Mouse (Mus musculus) kidney, embryonic 14.5 days (tissue): ENCODE measurements around the gene Mup2. TPM values are rescaled to one million over a fixed set of nuclear protein-coding genes. Genes with fewer than 3 reads are reported as not detected.
"Not testable (repeated sequence)": the region's sequence is repeated elsewhere in the genome, so short reads cannot be mapped to it uniquely, and the experiment has no call there.

Source experiments
- ATAC-seq: fragments of 200-750 bp; cut with Nextera tagmentation; 2 replicates; pipeline ENCODE4 v1.8.0; 2017; ENCODE audit warnings: moderate number of reproducible peaks, mild to moderate bottlenecking, moderate TSS enrichment, moderate library complexity; ENCODE audit not compliant: low FRiP score, low TSS enrichment
- H3K27ac ChIP-seq: fragments of 300-500 bp; sonication (generic); 2 replicates; pipeline ENCODE4 v1.5.1; 2014; ENCODE audit warnings: low read depth, mild to moderate bottlenecking, low read length, moderate library complexity, mixed read lengths
- H3K27me3 ChIP-seq: fragments of 300-500 bp; sonication (generic); 2 replicates; pipeline ENCODE4 v1.6.1; 2014; ENCODE audit warnings: mild to moderate bottlenecking, low read length; ENCODE audit not compliant: control insufficient read depth, insufficient read depth
- H3K36me3 ChIP-seq: fragments of 300-500 bp; sonication (generic); 2 replicates; pipeline ENCODE4 v1.6.1; 2014; ENCODE audit warnings: low read length, mixed read lengths; ENCODE audit not compliant: control insufficient read depth, insufficient read depth
- H3K4me1 ChIP-seq: fragments of 300-500 bp; sonication (generic); 2 replicates; pipeline ENCODE4 v1.6.1; 2014; ENCODE audit warnings: low read length, mixed read lengths; ENCODE audit not compliant: control insufficient read depth, insufficient read depth
- H3K4me2 ChIP-seq: fragments of 300-500 bp; sonication (generic); replicated peaks from 2 replicates; pipeline ENCODE4 v1.6.1; 2014; ENCODE audit warnings: low read depth, mild to moderate bottlenecking, low read length
- H3K4me3 ChIP-seq: fragments of 300-500 bp; sonication (generic); 2 replicates; pipeline ENCODE4 v1.5.1; 2014; ENCODE audit warnings: mild to moderate bottlenecking, low read length
- H3K9ac ChIP-seq: fragments of 300-500 bp; sonication (generic); 2 replicates; pipeline ENCODE4 v1.6.1; 2014; ENCODE audit warnings: low read depth, mild to moderate bottlenecking, low read length, moderate library complexity
- H3K9me3 ChIP-seq: fragments of 300-500 bp; sonication (generic); 2 replicates; pipeline ENCODE4 v1.6.1; 2016; ENCODE audit warnings: low read length; ENCODE audit not compliant: control insufficient read depth
- polyA plus RNA-seq: library from polyadenylated mRNA; unstranded; fragments of >200 nt; fragmentation: Nextera tagmentation; extraction: Ambion mirVana; gene quantifications from 2 replicates; pipeline ENCODE4 v1.2.1, GENCODE M21; 2014

Gene Mup2
- not detected in 2 replicates for polyA plus RNA-seq

DNA sequence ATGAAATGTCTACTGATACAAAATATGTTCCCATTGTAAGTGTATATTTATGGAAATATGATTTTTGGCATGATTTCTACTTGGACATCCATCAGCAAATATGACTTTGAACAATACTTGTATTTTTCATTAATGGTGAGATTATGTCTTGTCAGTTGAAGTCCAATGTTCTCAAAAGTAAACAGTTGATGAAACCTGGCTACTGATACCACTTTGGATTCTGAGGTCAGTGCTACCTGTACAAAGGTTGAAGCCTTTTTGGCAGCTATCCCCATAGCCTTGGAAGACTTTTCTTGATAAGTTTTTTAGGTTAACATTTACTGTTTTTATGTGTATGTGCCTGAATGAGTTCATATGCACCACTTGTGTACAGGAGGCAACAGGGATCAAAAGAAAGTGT lies at the start of gene Mup2:
Gene Mup2, minus strand, starts transcription at position 101 of the 400 bp plus-strand sequence.
- not testable (repeated sequence) for H3K4me1 ChIP-seq, H3K27me3 ChIP-seq, H3K4me3 ChIP-seq, H3K27ac ChIP-seq, H3K9me3 ChIP-seq, H3K4me2 ChIP-seq, ATAC-seq, H3K36me3 ChIP-seq, H3K9ac ChIP-seq

Other genes starting within 250 kb of the Mup2 start
- 0.07 TPM in 1 of 2 replicates, not detected in the other for gene Slc46a2, start 239.2 kb downstream of the Mup2 start, polyA plus RNA-seq
- gene Mup4, start 193.6 kb downstream of the Mup2 start, polyA plus RNA-seq: not detected in 2 replicates
- not detected in 2 replicates for gene Mup6, start 190.0 kb downstream of the Mup2 start, polyA plus RNA-seq
- not detected in 2 replicates for gene Mup7, start 83.8 kb downstream of the Mup2 start, polyA plus RNA-seq
- not detected in 2 replicates for gene Mup8, start 68.3 kb upstream of the Mup2 start, polyA plus RNA-seq